Mouse (Mus musculus) urinary bladder, postnatal 14 days (tissue): ENCODE data around the gene H2-M10.2.
A peak's percentile ranks its signal among the peaks of the same experiment; 100 is the strongest.

Experiments used
- DNase-seq: peaks from one replicate; pipeline ENCODE4 v3.0.0; 2021; ENCODE audit warnings: low spot score

Gene H2-M10.2

GRCm38 (mm10) chr17:36286390-36286789, at the start of gene H2-M10.2:
Gene H2-M10.2 (minus strand): TSS chr17:36286490.
- DNase-seq: no peak

GRCm38 (mm10) chr17:36326055-36326454, 39.8 kb upstream of the H2-M10.2 start, which contains the start of gene H2-M10.1:
Gene H2-M10.1 (minus strand): TSS chr17:36326155.
- no peak for DNase-seq

- DNase-seq: no peak
These were observed 29.5 kb upstream of the H2-M10.2 start for GRCm38 (mm10) chr17:36315689-36316253.

- peak; percentile 35 for DNase-seq
These were observed 28.9 kb upstream of the H2-M10.2 start for GRCm38 (mm10) chr17:36315041-36315688.

DNA sequence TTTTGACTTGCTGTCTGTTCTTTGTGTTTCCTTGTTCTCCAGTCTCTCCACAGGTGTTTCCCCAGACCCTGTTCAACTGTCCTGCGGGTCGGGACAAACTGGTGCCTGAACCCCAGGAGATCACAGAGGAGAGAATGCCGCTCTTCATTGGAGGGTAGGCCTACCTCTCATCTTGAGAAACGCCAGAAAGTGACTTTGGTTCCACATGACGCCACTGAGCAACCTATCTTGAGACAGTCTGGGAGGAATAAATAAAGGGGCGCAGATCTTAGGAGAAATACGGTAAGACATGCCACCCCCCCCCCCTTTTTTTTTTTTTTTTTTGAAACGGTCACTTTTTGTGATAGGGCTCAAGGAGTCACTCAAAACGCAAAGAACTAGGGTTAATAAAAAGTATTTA, 28.2 kb upstream of the H2-M10.2 start:
- no peak for DNase-seq

DNA sequence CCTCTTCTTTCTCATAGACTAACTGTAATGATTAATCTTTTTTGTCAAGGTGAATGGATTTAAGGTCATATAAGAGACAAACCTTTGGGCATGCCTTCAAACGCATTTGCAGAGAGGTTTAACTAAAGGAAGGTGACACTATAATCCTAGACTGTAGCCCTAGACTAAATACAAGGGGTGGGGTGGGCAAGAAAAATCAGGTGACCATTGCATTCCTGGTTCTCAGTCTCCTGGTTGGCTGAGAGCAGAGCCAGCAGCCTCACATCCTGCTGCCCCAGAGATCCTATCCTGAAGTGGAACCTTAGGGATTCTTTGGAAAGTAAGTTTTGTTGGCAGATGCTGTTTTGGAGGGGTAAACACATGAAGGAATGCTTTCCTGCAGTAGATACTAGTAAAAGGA, 23.0 kb upstream of the H2-M10.2 start:
- no peak for DNase-seq

DNA sequence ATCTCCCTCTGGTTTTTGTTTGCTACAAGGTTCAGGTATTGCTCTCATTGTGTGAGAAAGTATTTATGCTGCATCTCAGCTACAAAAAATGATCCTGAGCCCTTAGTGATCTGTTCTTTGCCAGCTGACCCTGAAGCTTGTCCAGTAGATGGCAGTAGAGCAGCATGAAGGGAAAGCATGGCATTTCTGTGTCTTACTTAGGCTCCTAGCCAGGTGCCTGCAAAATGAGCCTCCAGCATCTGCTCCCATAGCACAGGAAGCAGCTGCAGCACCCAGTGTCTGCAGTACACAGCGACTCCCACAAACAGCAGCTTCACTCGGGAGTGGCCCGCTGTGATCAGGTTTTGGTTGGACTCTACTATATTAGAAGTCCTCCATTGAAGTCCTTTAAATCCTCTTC, 22.6 kb upstream of the H2-M10.2 start:
- DNase-seq: peak; percentile 74

DNA sequence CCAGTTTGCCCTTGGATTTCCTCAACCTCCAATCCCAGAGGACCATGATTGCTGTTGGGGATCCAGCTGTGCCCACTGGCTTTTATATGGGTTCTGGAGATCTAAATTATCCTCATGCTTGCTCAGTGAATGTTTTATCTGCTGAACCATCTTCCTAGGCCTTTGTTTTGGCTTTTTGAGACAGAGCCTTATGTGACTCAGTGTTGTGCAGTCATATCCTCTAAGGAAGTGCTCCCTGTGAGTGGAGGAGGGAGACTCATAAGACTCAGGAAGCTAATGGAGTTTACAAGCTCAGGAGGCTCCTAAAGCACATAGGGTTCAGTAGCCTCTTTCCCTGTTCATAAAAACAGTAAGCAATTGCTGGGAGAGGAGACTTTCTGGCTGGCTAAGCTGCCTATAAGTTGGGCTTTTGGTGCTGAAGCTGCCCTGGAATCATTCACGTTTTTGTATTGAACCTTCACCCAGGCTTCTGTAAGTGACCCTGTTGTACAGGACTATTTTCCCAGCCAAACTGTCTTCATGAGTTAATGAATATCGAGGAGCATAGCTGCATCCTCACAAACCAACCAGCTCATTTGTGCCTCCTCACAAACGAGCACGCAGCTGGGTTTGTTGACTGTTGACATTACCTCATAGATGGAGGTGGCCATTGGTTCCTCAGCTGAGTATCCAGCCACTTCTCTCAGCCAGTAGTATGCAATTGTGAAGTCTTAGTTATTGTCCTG, 4.6 kb downstream of the H2-M10.2 start:
- no peak for DNase-seq

DNA sequence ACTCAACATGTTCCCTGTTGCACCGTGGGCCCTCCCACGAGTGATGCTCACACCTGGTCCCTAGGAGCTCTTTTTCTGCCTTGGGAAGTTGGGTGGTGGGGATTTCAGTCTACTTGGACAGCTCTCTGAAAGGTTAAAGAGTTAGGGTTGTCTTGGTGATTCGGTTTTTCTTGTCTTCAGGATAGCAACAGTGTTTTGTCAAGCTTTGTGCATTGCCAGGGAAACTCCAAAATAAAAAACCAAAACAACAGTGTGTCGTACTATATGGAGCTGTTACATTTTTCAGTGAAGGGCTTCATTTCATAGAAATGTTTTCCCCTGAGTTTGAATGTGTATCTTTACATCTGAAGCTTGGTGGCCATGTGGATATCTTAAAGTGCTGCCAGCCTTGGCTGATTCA, 11.5 kb downstream of the H2-M10.2 start:
- no peak for DNase-seq

DNA sequence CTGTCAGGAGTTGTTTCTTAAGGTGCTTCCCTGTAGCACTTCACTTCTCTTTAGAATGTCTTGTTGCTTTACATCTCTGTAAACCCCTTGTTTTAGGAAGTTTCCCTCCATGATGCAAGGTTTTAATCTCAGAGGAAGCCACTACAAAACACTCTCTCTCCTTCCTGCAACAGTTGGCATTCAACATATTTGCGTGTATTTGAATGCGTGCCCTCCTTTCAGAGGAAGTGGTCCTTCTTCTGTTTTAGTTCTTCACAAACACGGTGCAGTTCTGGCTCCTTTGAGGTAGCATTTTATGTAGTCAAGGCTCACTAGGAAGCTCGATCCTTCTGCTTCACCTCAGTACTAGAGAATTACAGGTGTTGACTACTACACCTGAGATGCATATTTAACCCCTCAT, 12.5 kb downstream of the H2-M10.2 start:
- no peak for DNase-seq

- DNase-seq: no peak
These were observed 13.5 kb downstream of the H2-M10.2 start for GRCm38 (mm10) chr17:36272643-36273366.

DNA sequence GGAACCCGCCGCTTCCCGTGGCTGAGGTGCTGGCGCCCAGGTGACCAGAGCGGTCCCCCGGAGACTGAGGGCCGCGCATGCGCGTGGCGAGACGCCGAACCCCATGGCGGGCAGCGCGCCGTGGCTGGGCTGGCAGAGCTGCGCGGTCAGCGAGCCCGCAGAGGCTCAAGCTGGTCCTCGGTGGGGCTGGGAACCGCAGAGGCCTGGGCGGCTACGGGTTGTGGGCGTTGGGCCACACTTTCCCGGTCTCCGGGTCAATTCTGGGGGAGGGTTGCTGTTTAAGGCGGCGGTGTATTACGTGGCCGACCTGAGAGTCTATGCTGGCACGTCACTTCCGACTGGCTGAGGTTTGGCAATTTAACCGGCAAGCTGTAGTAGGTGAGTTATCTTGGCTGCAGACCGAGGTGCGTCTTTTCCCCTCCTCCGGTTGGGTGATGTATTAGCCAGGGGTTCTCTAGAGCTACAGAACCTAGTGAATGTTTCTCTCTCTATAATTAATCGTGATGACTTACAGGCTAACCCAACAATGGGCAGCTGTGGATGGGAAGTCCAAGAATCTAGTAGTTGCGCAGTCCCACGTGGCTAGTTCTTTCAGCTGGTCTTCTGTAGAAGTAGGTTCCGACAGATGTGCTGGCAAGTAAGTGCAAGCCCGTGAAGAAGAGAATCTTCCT, 14.6 kb downstream of the H2-M10.2 start, which contains the start of gene Trim39:
Gene Trim39, minus strand, starts transcription at position 662 of the 671 bp plus-strand sequence.
- DNase-seq: peak; percentile 75

- peak; percentile 87 for DNase-seq
These were observed 15.2 kb downstream of the H2-M10.2 start for GRCm38 (mm10) chr17:36270956-36271585.

DNA sequence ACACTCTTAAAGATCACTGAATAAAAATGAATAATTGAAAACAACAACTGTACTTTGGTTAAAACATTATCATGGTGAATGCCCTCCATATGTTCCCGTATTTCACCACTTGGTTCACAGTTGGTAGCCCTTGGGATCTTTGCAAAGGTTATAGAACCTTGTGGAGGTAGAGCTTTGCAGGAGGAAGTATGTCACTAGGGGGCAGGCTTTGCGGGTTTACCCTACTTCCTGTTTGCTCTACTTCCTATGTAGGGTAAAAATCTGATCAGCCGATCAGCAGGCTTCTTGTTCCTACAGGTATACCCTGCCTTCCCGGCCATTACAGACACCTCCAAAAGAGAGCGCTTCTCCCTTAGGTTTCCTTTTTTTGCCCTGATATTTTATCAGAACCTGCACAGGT, 20.5 kb downstream of the H2-M10.2 start:
- peak; percentile 28 for DNase-seq

GRCm38 (mm10) chr17:36264273-36264925, 21.9 kb downstream of the H2-M10.2 start:
- no peak for DNase-seq

DNA sequence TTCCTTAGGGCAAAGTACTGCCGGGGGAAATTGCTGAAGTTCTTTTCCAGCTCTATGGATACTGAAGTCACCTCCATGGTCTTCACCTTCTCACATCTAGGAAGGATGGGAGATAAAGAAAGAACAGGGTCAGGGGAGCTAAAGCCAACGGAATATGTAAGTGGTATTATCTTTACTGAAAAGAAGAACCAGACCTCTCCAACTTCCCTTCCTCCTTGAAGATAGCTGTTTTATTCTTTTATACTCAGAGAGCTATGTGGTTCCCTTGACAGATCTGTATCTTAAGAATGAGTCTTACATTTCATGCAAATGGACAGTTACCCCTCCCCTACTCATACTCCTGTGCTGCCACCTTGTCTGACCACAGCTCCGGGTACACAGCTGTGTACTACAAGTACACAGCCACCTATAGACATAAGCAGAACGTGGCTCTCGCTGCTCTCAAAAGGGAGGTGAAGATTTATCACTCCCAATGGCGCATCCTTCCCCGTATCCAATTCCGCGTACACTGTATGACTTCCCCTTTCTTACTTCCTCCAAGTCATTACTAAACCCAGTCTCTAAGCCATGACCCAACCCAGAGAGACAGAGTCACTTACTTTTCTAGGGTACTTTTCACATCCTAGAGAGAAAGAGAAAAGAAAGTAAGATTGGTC, 24.7 kb downstream of the H2-M10.2 start:
- DNase-seq: no peak

DNA sequence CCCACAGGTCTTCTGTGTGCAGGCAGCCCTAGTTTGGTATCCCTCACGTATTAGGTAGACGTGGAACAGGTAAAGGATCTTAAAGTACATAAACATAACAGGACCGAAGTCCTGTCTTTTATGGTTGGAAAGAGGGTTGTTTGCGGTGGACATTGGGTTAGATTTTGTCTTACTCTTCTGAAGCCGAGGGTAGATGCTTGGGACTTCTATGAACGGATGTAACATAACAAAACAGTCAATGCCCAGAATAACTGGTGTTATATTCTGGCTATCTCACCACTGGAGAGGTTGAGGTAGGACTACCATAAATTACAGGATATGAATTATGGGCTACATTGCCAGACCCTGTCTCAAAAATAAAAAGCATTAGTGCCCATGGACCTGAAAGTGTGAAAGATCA, 28.3 kb downstream of the H2-M10.2 start, which contains the start of gene Rpp21:
Gene Rpp21, minus strand, starts transcription at position 101 of the 400 bp plus-strand sequence.
- no peak for DNase-seq

DNA sequence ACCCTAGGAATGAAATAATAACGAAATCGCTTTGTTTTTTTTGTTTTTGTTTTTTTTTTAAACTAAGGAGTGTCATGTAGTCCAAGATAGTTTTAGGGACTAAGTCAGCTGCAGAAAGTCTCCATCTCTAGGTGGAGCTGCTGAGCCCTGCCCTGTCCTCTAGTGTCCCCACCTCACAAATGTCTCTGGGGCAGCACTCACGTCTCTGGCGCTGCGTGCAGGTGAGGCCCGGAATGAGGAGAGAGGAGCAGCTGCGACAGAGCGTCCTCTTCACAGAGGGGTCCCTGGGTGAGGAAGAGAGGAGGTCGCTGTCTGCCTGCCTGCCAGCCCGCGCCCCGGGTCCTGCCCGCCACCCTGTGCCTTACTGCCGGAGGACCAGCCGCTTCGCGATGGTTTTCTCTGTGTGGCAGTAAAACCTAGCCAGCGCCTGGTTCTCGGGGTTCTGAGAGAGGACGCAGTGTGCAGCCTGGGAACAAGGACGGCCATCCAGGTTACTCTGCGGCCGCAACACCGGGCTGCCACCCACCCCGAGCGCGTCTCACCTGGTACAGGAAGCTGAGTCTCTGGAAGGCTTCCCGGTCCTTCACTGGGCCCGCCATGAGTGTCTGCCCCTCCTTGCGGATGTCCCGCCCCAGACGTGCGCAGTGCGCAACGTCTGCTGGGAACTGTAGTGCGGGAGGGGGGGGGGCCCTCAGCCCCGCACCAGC, 28.9 kb downstream of the H2-M10.2 start:
- DNase-seq: peak; percentile 78

GRCm38 (mm10) chr17:36253087-36253600, 33.1 kb downstream of the H2-M10.2 start:
- peak; percentile 21 for DNase-seq
